Mouse (Mus musculus) layer of hippocampus, postnatal 10 days (tissue): ENCODE data around the gene Sdc4. TPM values are rescaled to one million over a fixed set of nuclear protein-coding genes. Genes with fewer than 3 reads are reported as not detected.

Source experiments
- DNase-seq, 2 experiments: peaks; one replicate each; pipeline ENCODE4 v3.0.0; 2021; ENCODE audit warnings: low spot score in 2 of 2
- total RNA-seq, 2 experiments: library from RNA; stranded (reverse); gene quantifications; 2 replicates each; pipeline ENCODE4 v1.2.3; 2021

Sdc4 gene
- total RNA-seq, 2 experiments from 2014 or later: 74.2 to 83.4 TPM

DNA sequence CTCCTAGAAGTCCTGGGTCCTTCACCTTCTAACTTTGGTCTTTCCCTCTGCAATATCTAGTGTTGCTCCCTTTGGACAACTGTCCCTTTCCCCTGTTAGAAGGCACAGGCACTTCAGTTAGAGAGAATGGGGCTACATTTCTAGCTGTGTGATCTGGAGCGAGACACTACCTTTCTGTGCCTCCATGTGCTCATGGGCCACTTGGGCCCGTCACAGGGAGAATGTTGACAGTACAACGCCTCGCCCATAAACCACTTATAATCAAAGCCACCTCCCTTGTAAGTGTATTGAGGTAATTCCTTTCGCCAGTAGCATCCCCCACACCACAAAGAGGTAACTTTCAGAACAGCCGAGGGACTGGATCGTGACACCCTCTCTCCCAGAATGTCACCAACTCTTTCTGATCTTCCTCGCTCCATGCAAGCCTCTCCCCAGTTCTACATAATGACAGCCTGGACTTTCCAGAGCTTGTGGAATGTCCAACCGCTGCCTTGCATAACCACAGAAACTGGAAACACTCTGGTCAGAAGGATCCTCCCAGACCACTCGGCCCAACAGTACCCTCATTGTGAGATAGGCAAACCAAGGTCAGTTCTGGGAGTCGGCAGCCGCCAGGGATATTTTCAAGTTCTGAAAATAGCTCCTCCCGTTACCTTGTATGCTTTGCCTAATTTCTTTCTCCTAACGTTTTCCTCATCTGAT lies 5.8 kb upstream of the Sdc4 start:
- no peak for DNase-seq

DNA sequence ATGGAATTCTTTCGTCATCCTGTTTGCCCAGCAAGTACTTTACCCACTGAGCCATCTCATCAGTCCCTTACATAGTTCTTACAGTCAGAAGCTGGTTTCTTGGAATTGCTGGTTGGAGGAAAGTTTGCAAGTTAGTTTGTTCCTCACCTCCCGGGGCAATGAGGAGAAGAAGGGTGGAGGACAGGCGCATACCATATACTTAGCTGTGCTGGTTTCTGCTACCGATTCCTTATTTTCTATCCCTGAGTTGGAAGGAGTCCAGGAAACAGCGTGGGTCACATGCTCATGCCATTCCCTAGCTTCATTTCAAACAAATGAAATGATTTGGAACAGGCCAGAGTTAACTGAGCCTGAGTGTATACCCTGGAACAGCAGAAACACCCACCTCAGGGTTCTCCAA lies 5.2 kb upstream of the Sdc4 start:
- DNase-seq: no peak

DNA sequence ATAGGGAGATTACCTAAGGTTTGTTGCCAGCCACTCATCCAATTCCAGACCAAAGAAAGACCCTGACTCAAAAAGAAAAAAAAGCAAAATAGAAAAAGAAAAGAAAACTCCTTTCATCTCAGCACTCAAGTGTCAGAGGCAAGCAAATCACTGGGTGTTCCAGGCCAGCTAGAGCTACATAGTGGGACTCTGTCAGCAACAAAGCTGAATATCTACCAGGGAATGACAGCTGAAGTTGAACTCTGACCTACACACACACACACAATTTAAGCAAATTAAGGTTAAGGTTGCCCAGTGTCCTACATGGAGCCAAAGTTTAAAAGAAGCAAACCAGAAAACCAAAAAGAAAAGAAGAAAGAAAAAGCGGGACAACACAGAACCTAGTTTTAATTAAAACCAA lies 4.5 kb upstream of the Sdc4 start:
- DNase-seq: no peak

DNA sequence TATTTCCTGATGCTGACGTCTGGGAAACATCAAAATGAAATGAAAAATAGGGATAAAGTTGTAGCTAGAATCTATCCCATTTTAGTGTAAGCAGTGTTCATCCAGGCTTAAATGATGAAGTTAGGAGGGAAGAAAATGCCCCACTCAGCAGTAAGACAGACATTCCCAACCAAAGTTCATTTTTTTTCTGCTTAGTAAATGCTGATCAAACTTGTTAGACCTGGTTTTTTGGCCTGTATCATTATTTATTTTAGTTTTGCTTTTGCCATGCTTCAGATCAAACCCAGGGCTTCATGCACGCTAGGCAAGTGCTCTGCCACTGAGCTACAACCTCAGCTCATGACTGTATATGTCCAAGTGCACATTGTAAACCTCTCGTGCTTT lies 2.4 kb upstream of the Sdc4 start:
- no peak for DNase-seq

DNA sequence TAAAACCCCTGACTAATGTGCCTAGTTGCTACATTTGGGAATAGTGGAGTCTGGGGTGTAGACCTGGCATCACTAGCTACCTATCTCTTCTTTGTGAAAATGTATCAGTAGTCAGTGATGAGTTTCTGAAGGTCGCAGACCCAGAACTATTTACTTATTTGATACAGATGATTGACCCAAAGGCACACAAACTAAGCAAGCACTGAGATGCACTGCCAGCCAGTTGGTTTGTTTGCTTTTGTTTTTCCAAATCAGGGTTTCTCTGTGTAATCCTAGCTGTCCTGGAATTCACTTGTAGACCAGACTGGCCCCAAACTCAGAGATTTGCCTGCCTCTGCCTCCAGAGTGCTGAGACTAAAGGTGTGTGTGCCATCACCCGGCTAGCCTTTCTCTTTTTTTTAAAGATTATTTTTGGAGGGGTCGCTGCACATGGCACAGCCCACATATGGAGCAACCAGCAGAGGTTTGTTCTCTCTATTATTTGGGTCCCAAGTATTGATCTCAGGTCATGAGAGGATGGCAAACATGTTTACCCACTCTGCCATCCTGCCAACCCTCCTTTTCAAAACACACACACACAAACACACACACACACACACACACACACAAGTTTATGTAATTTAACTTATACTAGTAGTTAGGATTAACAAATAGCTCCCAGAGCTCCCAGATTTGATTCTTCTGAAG lies 1.9 kb upstream of the Sdc4 start:
- DNase-seq: no peak

DNA sequence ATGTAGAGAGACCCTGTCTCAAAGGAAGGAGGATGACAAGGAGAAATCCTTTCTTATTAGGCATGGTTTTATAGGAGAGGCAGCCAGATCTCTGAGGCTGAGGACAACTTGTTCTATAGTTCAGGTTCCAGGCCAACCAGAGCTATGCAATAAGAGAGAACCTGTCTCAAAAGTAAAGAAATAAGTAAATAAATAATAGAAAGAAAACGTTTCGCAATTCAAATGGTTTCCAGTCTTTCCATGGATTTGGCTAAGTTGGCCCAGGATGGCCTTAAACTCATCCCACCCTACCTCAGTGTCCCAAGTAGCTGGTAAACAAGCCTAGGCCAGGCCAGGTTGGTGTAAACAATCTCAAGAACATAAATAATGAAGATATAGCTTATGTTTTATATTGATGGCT lies 1.0 kb upstream of the Sdc4 start:
- DNase-seq: no peak

DNA sequence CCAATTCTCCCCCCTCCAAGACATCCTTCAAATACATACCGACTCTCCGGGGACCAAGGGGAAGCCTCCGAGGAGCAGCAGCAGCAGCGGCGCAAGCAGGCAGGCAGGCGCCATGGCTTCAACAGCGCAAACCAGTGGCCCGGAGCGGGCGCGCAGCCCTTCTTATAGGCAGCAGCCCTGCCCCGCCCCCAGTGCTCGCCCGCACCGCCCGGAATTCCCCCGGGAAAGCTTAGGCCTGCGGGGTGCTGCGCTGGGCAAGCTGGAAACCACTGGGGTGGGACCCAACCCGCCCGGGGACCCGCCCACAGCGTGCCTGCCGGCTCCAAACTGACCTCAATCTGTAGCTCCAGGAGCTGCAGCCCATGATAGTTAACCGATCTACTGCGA lies 643 bp downstream of the Sdc4 start:
- DNase-seq: peak; percentile 75 to 85

DNA sequence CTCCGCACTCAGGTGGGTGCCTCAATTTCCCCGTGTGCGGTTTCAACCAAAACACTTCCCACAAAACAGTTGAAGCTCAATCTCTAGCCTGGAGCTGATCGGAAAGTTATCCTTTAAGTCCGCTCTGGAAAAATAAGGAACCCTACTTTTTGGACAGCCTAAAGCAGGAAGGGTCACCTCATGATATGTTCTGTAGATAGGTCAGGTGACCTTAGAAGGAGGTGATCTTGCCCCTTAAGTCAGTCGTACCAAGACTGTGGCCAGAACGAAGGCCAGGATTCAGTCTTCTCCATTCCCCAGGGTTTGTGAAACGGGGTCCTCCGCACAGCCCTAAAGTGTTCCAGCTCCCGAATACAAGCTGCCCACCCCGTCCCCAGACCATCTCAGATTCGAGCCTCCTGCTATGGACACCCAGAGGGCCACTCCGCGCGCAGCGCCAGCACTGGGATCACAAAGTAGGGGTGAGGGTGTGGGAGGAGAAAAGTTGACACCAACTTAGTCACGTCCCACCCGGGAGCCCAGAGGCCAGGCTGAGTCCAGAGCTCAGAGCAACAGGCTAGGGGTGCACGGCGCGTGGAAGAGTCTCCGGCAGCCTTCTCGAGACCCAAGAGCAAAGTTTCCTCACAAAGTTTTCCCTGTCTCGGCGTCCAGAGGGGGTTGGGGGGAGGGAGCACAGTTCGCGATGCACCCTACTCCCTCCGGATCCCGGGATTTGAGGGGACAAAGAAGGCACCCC lies 1.2 kb downstream of the Sdc4 start:
- no peak for DNase-seq

DNA sequence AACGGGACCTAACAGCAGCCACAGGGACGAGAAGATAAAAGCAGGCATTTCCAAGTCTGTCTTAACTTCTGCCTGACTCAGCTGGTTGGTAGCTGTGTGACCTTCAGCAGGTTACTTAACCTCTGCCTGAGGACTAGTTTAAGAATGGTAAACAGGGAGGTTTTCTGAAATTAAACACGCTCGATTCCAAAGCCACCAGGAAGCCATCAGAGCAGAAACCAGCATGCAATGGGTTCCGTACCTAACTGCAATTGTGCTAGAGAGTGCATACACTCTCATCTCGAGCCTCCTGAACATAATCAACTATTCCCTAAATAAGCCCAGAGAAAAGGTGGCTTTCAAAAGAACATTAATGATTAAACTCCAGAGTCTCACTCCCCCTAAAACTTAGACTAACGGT lies 2.0 kb downstream of the Sdc4 start:
- DNase-seq: no peak

DNA sequence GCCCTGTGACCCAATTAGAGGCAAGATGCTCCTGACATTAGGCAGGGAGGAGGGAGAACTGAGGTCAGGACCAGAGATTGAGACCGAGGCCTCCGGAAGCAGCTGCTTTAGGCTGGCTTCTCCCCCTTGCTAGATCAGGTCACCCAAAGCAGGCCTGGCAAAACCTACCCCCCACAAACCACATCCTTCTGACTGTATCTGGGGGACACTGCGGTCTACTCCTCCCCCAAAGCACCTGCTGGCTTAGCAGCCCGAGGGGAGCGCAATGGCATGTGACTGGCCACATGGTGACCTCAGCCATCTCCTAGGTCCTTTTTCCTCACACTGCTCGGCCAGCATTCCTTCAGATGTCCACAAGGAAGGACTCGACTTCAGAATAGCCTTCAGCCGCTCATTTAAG lies 2.5 kb downstream of the Sdc4 start:
- no peak for DNase-seq

DNA sequence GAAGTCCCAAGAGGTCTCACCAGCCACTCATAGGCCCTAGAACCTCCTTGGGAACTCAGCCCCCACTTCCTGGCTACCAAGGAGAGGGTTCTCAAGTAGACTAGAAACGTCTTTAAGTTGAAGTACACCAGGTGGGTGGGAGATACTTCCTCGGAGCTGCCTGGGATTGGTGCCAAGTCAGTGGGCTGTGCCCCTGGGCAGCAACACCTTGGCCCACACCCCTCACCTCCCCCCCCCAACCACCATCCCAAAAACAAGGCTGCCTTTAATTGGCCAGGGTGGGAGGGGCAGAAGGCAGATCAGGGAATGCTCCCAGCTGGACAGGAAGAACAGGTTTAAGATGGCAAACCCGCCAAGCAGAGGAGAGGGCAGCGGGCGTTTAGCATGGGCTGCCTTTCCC lies 3.4 kb downstream of the Sdc4 start:
- no peak for DNase-seq

DNA sequence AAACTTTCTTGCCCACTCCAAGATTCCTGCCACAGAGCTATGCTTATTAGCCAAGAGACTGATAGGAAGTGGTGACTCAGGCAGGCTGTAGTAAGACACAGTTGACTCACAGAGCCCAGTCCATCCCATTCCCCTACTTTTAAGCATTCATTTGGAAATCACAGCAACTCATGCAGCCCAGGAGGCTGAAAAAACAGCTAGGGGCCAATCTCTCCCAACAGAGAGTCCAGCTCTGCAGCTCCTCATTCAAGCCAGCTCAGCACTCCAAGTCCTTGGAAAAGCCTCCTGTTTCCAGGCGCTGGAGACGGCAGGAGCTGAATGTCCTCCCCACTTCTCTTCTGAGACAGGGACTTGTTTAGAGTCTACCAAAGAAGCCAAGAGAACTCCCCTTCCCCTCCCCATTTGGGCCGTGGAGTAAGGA lies 4.7 kb downstream of the Sdc4 start:
- DNase-seq: peak in 1 of 2 experiments; percentile 49

DNA sequence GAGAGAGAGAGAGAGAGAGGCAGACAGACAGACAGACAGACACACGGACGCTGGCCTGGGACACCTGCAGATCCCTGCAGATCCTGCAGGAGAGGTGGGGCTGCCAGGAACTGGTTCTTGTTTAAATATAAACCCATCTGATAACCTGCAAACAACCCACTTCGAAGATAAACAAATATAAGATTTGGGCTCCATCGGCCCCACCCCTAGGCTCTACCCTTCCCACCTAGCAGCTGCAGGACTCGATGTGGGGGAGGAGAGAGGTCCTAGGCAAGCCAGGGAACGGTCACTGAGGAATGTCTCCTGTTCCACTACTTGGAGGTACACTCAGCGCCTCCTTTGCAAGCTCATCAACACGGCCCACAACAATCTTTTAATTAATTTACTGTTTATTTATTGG lies 5.4 kb downstream of the Sdc4 start:
- no peak for DNase-seq

DNA sequence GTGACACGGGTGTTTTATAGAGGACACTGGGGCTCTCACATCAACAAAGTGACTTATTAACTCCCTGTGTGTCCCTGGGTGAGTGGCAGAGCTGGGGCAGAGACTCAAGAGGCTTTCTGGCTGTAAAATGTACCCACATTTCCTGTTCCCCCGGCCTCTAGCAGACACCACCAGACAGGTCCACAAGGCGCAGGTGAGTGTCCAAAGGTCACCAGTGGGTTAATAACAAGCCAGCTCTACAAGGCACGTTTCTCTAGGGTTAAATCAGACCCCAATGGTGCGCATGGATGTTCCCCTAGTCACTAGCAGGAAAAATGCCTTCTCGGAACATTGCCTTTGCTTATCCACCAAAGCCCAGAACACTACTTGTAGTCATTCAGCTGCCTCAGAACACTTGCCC lies 6.0 kb downstream of the Sdc4 start:
- no peak for DNase-seq

DNA sequence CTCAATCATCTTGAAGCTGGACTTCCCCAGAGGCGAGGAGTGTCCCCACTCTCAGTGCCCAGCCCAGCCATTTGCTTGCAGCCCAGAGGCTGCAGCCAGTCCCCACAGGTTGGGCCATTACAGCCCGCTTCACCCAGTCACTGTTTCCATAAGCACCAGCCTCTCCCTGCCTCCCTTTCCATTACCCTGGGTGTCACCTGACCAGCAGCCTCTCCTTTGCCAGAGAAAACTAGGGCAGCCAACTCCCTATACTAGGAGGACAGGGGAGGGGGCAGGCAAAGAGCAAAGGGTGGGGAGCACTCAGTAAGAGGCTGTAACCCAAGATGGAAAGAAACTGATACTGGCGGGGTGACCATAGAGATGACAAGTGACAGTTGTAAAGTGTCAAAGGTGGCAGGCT lies 6.7 kb downstream of the Sdc4 start:
- no peak for DNase-seq

DNA sequence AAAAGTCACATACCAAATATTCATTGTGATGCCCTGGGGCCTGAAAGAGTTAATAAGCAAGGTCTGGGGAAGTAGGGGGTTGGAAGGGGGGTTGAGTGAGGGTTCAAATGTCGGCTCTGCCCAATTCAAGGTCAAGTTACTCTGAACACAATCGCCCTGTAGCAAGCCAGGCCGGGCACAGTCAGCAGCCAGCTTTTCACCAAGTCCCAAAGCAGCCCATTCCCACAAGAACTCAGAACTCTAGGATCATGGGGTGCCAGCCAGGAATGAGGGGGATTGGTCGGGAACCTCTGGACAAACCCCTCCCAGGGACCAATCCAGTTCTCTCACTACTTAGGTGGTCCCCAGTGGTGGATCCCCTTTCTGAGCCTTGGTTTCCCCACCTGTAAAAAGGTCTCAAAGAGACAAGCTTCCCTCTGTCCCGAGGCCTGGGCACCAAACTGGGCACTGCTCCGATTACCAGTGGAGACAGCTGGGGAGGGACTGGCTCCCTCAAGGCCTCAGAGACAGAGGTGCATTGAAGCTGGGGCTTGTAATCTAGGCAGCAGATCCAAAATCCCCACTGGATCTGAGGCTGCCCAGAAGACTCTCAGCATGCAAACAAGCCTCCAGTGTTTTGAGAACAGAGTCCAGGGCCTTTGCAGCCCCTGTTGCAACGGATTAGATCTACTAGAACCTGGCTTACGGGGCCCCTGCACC lies 7.3 kb downstream of the Sdc4 start:
- peak; percentile 53 to 65 for DNase-seq

DNA sequence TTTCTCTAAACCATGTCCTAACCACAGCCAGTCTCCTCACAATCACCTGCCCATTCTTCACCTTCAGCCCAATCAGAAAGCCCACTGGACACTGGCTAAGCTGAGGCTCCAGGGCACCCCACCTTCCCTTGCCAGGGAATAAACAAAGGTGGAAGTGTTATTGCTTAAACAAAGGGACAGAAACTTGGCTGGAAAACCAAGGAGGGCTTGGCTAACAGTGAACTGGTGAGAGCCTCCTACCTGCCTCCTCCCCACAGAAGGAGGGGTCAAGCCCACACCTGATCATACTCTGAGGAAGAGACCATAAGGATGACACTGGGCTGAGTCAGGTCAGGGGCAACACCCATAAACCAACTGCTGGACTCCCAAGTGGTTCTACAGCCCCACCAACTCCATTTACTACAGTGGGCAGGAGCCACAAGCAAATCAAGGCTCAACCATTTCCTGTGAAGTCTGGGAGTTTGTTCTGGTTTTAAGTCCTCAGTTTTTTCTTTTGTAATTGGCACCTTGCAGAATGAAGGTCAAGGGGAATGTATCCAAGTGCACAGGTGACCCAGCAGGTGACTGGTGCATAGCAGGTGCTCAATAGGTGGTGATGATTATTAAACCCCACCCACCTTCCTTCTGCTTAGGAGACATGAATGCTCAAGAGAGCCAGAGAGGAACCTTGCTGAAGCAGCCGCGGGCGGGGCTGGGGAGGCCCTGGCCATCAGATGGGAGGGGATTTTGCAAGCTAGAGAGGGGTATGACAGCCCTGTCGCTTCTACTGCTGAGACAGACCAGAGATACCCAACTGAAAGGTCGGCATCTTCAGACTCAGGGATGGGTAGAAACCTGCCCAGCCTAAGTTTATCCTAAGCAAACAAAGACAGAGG lies 8.2 kb downstream of the Sdc4 start:
- no peak for DNase-seq

DNA sequence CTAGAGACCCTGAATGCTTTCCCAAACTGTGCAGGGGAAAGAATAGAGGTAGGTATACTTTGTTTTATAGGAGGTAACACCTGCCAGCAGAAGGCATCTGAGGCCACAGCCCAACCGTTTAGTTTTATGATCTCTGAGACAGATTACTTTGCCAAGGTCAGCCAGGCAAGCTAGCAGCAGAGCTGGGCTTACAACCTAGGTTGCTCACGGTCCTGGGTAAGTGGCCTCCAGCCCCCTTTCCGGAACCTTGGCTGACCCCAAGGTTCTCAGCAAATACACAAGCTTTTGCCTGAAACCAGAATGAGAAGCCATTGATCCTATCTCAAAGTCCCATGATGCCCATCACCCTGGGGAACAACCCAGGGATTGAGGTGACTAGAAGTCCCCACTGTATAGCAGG lies 9.0 kb downstream of the Sdc4 start:
- DNase-seq: no peak

DNA sequence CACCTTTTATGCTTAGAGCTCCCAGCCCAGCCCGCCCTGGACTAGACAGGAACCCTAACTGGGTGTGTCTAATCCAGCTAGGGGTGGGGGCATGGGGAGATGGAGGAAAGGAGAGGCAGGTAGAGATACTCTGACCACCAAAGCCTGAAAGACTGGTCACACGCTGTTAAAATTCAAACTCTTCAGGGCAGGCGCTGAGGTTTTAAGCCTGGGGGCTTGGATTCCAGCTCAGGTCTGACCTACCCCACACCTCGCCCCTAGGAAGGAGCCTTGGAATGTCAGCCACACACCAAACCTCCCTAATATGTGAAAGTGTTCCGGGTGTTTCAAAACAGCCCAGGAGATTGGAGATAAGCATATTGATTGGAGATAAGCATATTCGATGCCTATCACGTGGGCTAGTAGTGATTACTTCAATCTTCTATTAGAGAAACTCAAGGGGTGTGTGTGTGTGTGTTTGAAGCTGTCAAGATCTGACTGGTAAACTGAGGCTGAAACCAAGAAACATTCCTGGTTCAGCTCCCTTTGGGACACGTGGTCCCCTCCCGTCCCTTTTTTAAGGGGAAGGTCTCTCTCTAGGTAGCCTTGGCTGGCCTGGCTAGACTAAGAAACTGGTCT lies 10.3 kb downstream of the Sdc4 start:
- DNase-seq: no peak

DNA sequence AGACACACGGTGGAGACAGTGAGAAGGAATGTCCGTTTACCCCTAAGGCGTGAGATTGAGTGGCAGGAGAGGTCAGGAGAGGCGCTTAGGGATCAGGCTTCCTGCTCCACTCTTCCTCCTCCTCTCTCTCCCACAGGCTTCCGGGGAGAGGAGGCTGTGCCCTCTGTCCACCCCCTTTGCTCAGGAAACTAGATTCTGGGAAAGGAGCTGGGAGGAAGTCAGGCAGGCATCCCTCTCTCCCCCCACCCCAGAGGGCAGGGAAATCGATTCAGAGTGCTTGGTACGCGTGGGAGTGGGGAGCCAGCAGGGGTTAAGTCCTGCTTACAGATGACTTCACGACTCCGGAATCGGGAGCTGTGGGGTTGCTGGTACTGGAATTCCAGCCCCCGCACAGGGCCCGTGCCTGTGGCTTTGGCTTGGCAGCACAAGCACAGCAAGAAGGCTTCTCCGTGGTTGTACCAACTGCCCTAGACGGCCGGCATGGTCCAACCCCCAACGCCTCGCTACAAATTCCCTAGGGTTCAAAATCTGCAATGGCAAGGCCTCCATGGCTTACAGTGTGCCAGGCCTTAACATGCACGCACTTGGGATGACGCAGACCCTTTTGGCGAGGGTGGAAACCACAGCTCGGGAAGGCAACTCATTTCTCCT lies 11.0 kb downstream of the Sdc4 start:
- DNase-seq: no peak
